Comparison of ENCODE assay signal across 1 mouse cellular context in the genomic region with DNA sequence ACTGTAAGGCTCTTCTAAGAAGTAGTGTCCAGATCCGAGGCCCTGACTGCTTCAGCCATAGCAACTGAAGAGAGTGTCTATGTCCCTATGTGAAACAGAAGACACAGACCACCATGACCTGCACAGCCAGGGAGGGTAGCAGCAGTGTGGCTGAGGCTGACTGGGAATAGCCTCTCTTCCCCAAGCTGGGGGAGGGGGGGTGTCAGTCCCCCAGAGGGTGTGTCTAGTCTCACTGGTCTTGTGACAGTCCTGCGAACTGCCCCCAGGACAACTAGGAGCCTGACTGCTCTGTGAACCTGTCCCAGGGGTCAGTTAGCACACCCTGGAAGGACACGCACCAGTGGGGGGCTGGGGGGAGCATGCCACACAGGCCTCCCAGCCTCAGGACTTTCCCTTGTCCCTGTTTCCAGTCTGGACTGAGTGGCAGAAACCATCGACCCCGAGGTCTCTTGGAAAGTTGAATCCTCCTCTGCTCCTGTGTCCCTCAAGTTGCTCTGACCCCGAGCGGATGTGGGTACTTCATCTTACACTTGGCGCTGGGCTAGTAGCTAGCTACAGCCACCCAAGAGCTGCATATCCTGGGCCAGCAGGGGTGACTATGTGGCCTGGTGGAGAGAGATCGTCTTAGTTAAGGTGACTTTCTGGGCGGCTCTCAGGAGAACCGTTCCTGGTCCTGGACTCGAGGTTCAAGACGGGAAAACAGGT.
A peak's percentile ranks its signal among the peaks of the same experiment; 100 is the strongest.
TF ChIP-seq lines count a peak whose summit lies in the region.

No protein-coding gene starts in this region.

TF ChIP-seq in CH12.LX, 34 proteins besides CTCF, POLR2A, EP300 and RAD21:
- TF ChIP-seq ELF1 (IDR thresholded peaks at IDR 0.05; ENCODE audit: low read depth, low read length) = 0 out of 2 replicates have a peak, but pooled peaks have one; percentile 17
- TF ChIP-seq MAZ (IDR thresholded peaks at IDR 0.05; ENCODE audit: low read depth, low read length) = no peak
